Mouse (Mus musculus) stomach, embryonic 16.5 days (tissue): ENCODE data around the gene Arhgef26. TPM values are rescaled to one million over a fixed set of nuclear protein-coding genes. Genes with fewer than 3 reads are reported as not detected.

ENCODE experiments used
- ATAC-seq: fragments of 200-750 bp; cut with Nextera tagmentation; 2 replicates; pipeline ENCODE4 v1.8.0; 2017; ENCODE audit warnings: moderate number of reproducible peaks, moderate TSS enrichment; ENCODE audit not compliant: insufficient read depth, low FRiP score
- H3K27ac ChIP-seq: fragments of 300-500 bp; sonication (generic); 2 replicates; pipeline ENCODE4 v1.5.1; 2014; ENCODE audit warnings: low read length
- H3K27me3 ChIP-seq: fragments of 300-500 bp; sonication (generic); 2 replicates; pipeline ENCODE4 v1.6.1; 2014; ENCODE audit warnings: low read length, control low read depth, mixed read lengths; ENCODE audit not compliant: control insufficient read depth, insufficient read depth
- H3K36me3 ChIP-seq: fragments of 300-500 bp; sonication (generic); 2 replicates; pipeline ENCODE4 v1.6.1; 2014; ENCODE audit warnings: low read length; ENCODE audit not compliant: control insufficient read depth, insufficient read depth
- H3K4me1 ChIP-seq: fragments of 300-500 bp; sonication (generic); 2 replicates; pipeline ENCODE4 v1.6.1; 2014; ENCODE audit warnings: low read length, control low read depth, mixed read lengths; ENCODE audit not compliant: control insufficient read depth, insufficient read depth
- H3K4me2 ChIP-seq: fragments of 300-500 bp; sonication (generic); 2 replicates; pipeline ENCODE4 v1.6.1; 2014; ENCODE audit warnings: low read depth, low read length, mixed read lengths
- H3K4me3 ChIP-seq: fragments of 300-500 bp; sonication (generic); replicated peaks from 2 replicates; pipeline ENCODE4 v1.5.1; 2014; ENCODE audit warnings: mild to moderate bottlenecking, low read length
- H3K9ac ChIP-seq: fragments of 300-500 bp; sonication (generic); 2 replicates; pipeline ENCODE4 v1.6.1; 2014; ENCODE audit warnings: low read length
- H3K9me3 ChIP-seq: fragments of 300-500 bp; sonication (generic); replicated peaks from 2 replicates; pipeline ENCODE4 v1.6.1; 2016; ENCODE audit warnings: low read length, control low read depth; ENCODE audit not compliant: control insufficient read depth
- WGBS: fragments of 180-500 bp; shearing (Covaris S2); extraction: QIAGEN DNeasy Blood & Tissue Kit; methylation state at CpG from one replicate; pipeline ENCODE4 v1.1.7; 2014; 5-methylcytosine and 5-hydroxymethylcytosine counted together
- polyA plus RNA-seq: library from polyadenylated mRNA; unstranded; fragments of >200 nt; fragmentation: Nextera tagmentation; extraction: Ambion mirVana; gene quantifications from 2 replicates; pipeline ENCODE4 v1.2.1, GENCODE M21; 2015

Arhgef26 gene
- polyA plus RNA-seq, 1 experiment from 2014 or later = 12.2 TPM

DNA sequence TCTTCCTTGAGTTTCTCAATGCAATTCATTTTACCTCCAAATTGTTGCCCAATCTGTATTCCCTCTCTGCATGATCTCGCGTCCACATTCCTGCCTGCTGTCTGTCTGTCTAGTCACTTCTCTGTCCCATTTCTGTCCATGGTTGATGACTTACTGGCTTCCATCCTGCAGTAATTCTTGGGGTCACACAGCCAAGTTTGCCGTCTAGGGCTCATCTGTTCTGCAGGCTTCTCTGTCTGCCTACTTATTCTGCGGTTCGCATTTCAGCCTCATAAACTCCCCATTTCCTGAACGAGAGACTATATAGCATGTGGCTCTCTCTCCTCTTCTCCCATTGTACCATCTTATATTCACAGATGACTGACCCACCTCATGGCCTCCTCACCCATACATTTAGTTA is 79.3 kb downstream of the Arhgef26 start:
- no peak overlapping the region for H3K4me3 ChIP-seq
- ATAC-seq = no peak
- 72% methylated on average over 6 of the region's 6 CpGs for WGBS
- H3K9me3 ChIP-seq = no peaks in the 10 kb centered on the region
- 0 out of 2 replicates have a peak overlapping the region, but pooled peaks have one; percentile 1 for H3K27ac ChIP-seq
- no peaks in the 10 kb centered on the region for H3K27me3 ChIP-seq
- no peaks in the 10 kb centered on the region for H3K36me3 ChIP-seq
- no peak overlapping the region for H3K9ac ChIP-seq
- no peaks in the 10 kb centered on the region for H3K4me1 ChIP-seq
- no peak overlapping the region for H3K4me2 ChIP-seq

DNA sequence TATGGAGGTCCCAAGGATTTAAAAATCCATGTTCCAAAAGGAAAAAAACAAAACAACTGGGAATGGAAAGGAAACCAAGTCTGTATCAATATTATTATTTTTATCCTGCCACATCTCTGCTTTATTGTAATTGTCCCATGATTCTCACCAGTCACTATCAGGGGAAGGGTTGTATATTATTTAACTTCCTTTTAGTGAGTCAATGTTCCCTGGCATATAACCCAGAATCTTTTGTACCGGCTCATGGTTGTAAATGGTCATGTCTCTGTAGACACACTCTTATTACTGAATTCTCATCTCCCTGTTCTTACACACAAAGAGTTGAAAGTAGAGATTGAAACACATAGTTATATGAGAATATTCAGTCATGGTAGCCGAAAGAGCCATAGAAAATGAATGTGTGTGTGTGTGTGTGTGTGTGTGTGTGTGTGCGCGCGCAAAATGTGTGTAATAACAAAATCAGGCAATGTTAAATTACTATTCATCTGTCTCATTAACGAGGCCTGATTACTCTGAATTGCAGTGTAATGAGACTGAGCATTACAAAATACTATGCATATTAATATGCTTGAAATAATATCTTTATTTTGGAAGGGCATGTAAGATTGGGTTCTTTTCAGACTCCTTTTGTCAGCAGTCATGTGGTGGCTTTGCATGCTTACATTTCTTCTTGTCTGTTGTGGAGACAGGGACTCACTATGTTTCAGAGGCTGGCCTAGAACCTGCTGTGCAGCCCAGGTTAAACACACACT is 80.4 kb downstream of the Arhgef26 start:
- WGBS = 91% methylated on average over 6 of the region's 6 CpGs
- ATAC-seq = no peak
- Histone ChIP-seq H3K27ac (no peak overlapping the region), H3K27me3 (no peaks in the 10 kb centered on the region), H3K36me3 (no peaks in the 10 kb centered on the region), H3K9ac (no peak overlapping the region), H3K4me3 (no peak overlapping the region), H3K9me3 (no peaks in the 10 kb centered on the region), H3K4me2 (no peak overlapping the region), H3K4me1 (no peaks in the 10 kb centered on the region)

DNA sequence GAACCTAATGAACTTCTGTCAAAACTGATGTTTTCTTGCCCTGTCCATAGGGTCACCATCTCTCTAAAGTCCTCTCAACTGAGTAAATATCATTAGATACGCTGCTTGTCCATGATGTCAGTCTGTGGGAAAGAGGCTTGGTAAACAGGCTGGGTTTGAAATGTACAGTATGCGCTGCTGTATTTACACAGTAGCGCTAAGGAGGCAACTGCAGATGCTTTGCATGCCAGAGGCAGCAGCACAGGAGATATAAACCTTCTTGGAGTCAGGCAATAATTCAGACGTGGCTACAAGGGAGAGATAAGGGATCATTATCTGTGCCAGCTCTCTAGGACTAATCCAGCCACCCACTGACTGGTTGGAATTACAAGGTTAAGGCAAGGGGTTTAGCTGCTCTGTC is 95.5 kb downstream of the Arhgef26 start:
- Histone ChIP-seq H3K36me3 (no peaks in the 10 kb centered on the region), H3K9me3 (no peaks in the 10 kb centered on the region), H3K4me3 (no peak overlapping the region), H3K4me2 (no peak overlapping the region), H3K27me3 (no peaks in the 10 kb centered on the region), H3K9ac (no peak overlapping the region), H3K27ac (no peak overlapping the region), H3K4me1 (no peaks in the 10 kb centered on the region)
- 28% methylated on average over 4 of the region's 4 CpGs for WGBS
- ATAC-seq = no peak

- Histone ChIP-seq H3K4me3 (no peak overlapping the region), H3K9ac (no peak overlapping the region), H3K4me2 (no peak overlapping the region), H3K27me3 (no peaks in the 10 kb centered on the region), H3K9me3 (no peaks in the 10 kb centered on the region), H3K27ac (no peak overlapping the region), H3K36me3 (no peaks in the 10 kb centered on the region), H3K4me1 (no peaks in the 10 kb centered on the region)
- ATAC-seq = no peak
Measured at GRCm38 (mm10) chr3:62435923-62436322, 97.8 kb downstream of the Arhgef26 start.

- no peaks in the 10 kb centered on the region for H3K27me3 ChIP-seq
- H3K4me3 ChIP-seq = no peak overlapping the region
- ATAC-seq = no peak
- no peaks in the 10 kb centered on the region for H3K4me1 ChIP-seq
- no peaks in the 10 kb centered on the region for H3K9me3 ChIP-seq
- 59% methylated on average over 5 of the region's 5 CpGs for WGBS
- no peak overlapping the region for H3K27ac ChIP-seq
- H3K4me2 ChIP-seq = no peak overlapping the region
- H3K9ac ChIP-seq = no peak overlapping the region
- no peaks in the 10 kb centered on the region for H3K36me3 ChIP-seq
Measured at GRCm38 (mm10) chr3:62440431-62440969, 102.4 kb downstream of the Arhgef26 start.

GRCm38 (mm10) chr3:62443582-62444194 is 105.5 kb downstream of the Arhgef26 start:
- Histone ChIP-seq H3K4me3 (no peak overlapping the region), H3K27ac (no peak overlapping the region; the same call in 1 of the 2 replicates), H3K9ac (no peak overlapping the region), H3K9me3 (no peaks in the 10 kb centered on the region), H3K4me2 (no peak overlapping the region), H3K36me3 (no peaks in the 10 kb centered on the region), H3K4me1 (no peaks in the 10 kb centered on the region), H3K27me3 (no peaks in the 10 kb centered on the region)
- WGBS = 78% methylated on average over 12 of the region's 12 CpGs
- no peak for ATAC-seq

DNA sequence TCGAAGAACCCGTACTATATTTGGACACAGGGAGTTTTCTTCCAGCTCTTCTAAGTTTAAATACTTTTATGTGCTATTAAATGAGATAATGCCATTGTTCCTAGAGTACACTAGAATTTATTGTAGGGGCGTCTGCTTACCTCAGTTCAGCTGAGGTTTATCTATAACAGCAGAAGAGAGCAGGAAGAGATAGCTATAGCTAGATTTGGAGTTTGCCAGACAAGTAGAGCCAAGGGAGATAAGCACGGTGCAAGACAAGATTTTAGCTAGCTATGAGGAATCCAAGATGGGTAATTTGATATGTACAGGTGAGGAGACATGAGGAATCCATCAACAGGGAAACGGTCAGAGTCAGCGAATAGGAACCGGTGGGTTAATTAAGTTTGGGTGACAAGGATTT is 108.1 kb downstream of the Arhgef26 start:
- no peaks in the 10 kb centered on the region for H3K36me3 ChIP-seq
- H3K4me3 ChIP-seq = no peak overlapping the region
- H3K27ac ChIP-seq = no peak overlapping the region
- no peak for ATAC-seq
- H3K27me3 ChIP-seq = no peaks in the 10 kb centered on the region
- WGBS = 79% methylated on average over 7 of the region's 7 CpGs
- no peak overlapping the region for H3K9ac ChIP-seq
- H3K9me3 ChIP-seq = no peaks in the 10 kb centered on the region
- no peaks in the 10 kb centered on the region for H3K4me1 ChIP-seq
- H3K4me2 ChIP-seq = no peak overlapping the region

DNA sequence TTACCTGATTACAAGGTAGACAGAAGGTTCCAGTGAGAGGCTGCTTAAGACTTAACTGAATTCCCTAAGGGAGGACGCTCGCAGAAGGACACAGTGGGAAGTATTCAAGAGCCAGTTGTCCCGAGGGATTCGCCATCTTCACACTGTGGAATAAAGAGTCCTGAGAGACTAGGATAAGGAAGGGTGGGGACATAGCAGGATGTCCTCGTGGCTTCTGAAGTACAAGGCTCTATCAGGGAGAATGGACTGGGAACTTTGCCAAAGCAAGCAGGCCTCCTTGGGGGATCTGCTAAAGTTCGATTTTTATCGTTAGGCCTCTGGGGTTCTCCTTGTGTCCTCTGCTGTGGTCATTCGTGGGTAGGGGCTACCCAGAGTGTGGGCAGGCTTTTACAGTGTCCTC is 109.0 kb downstream of the Arhgef26 start:
- 64% methylated on average over 8 of the region's 8 CpGs for WGBS
- H3K4me2 ChIP-seq = no peak overlapping the region
- H3K9me3 ChIP-seq = no peaks in the 10 kb centered on the region
- H3K36me3 ChIP-seq = no peaks in the 10 kb centered on the region
- no peak overlapping the region for H3K9ac ChIP-seq
- ATAC-seq = no peak
- H3K27me3 ChIP-seq = no peaks in the 10 kb centered on the region
- H3K4me1 ChIP-seq = no peaks in the 10 kb centered on the region
- H3K4me3 ChIP-seq = no peak overlapping the region
- H3K27ac ChIP-seq = no peak overlapping the region

DNA sequence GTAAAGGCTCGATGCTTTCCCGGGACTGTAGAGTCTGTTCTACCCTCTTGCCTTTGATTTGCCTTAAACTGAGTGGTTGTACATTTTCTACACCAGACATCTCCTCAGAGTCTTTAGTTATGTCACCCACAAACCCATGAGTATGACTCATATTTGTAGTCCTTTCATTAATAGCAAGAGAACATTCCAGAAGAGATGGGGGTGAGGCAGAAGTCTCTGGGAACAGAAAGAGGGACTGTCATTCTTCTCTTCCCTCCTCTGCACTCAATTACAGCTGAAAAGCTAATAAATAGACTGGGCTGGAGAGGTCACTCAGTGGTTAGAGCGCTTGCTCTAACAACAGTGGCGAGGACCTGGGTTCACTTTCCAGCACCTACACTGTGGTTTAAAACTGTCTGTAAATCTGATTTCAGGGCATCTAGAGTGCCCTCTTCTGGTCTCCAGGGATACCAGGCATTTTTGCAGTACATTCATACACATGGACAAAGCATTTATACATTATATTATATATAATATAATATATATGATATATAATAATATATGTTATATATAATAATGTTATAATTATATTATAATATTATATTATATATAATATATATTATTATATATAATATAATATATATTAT is 111.8 kb downstream of the Arhgef26 start:
- H3K9me3 ChIP-seq = no peaks in the 10 kb centered on the region
- ATAC-seq = no peak
- no peak overlapping the region for H3K4me3 ChIP-seq
- no peak overlapping the region for H3K4me2 ChIP-seq
- H3K4me1 ChIP-seq = no peaks in the 10 kb centered on the region
- 90% methylated on average over 4 of the region's 4 CpGs for WGBS
- no peaks in the 10 kb centered on the region for H3K36me3 ChIP-seq
- H3K27ac ChIP-seq = no peak overlapping the region
- no peaks in the 10 kb centered on the region for H3K27me3 ChIP-seq
- H3K9ac ChIP-seq = no peak overlapping the region
